Mouse (Mus musculus) G1E (cell line): ENCODE results near the gene Fthl17a. TPM values are rescaled to one million over a fixed set of nuclear protein-coding genes. Genes with fewer than 3 reads are reported as not detected.

Source experiments
- ATAC-seq: 2 replicates; pipeline ENCODE4 v1.8.0; 2016; ENCODE audit warnings: mild to moderate bottlenecking; ENCODE audit not compliant: insufficient number of reproducible peaks, poor library complexity, low FRiP score, severe bottlenecking; ENCODE audit errors: extremely low read depth
- DNase-seq: peaks from one replicate; pipeline ENCODE4 v3.0.0; 2012; ENCODE audit warnings: low spot score
- H3K27me3 ChIP-seq: 2 replicates; pipeline ENCODE4 v1.6.1; 2012; ENCODE audit warnings: mild to moderate bottlenecking, low read length, inconsistent platforms; ENCODE audit not compliant: insufficient read depth
- H3K36me3 ChIP-seq: replicated peaks from 2 replicates; pipeline ENCODE3; 2012; ENCODE audit warnings: mild to moderate bottlenecking, inconsistent platforms
- H3K4me1 ChIP-seq: 2 replicates; pipeline ENCODE4 v1.6.1; 2012; ENCODE audit warnings: low read depth, low read length, inconsistent platforms, mixed read lengths; ENCODE audit not compliant: insufficient read depth
- H3K4me3 ChIP-seq: 2 replicates; pipeline ENCODE4 v1.5.1; 2012; ENCODE audit warnings: low read depth, mild to moderate bottlenecking, inconsistent platforms, low read length, moderate library complexity, mixed read lengths
- H3K9me3 ChIP-seq: replicated peaks from 2 replicates; pipeline ENCODE4 v1.6.1; 2012; ENCODE audit warnings: inconsistent platforms
- CTCF ChIP-seq: IDR thresholded peaks from 2 replicates; pipeline ENCODE4 v1.5.1; 2012; ENCODE audit warnings: low read depth, low read length, inconsistent platforms, mixed read lengths
- GATA1 ChIP-seq: IDR thresholded peaks from 2 replicates; pipeline ENCODE4 v1.6.1; 2012; ENCODE audit warnings: borderline replicate concordance, low read length, inconsistent platforms, mixed read lengths
- GATA2 ChIP-seq: IDR thresholded peaks from 2 replicates; pipeline ENCODE4 v1.6.1; 2012; ENCODE audit warnings: low read depth, low read length, inconsistent platforms, borderline replicate concordance
- POLR2AphosphoS5 ChIP-seq: IDR thresholded peaks from 2 replicates; pipeline ENCODE4 v1.6.1; 2012; ENCODE audit warnings: low read depth, low read length, inconsistent platforms; ENCODE audit not compliant: insufficient replicate concordance
- TAL1 ChIP-seq: conservative IDR thresholded peaks from 2 replicates; pipeline ENCODE4 v1.6.1; 2012; ENCODE audit warnings: low read depth, low read length, inconsistent platforms, mixed read lengths
- polyA plus RNA-seq: library from polyadenylated mRNA; stranded (reverse); fragments of >175 nt; gene quantifications from 2 replicates; pipeline ENCODE4 v1.2.3, GENCODE M21; 2012
- total RNA-seq, 2 experiments: library from RNA; stranded (forward) in 1 of 2; stranded (reverse) in 1 of 2; fragments of 200-1000 nt in 1 of 2; fragments of >200 nt in 1 of 2; fragmentation: Nextera tagmentation in 1 of 2; gene quantifications; 2 replicates each; pipeline ENCODE4 v1.2.3; 2014 to 2017

Gene Fthl17a
- total and polyA plus RNA-seq, 3 experiments = not detected

- no peak for DNase-seq
- no peak overlapping the region for H3K4me3 ChIP-seq
- no peaks in the 10 kb centered on the region for H3K4me1 ChIP-seq
- ATAC-seq = no peak
- H3K27me3 ChIP-seq = no peaks in the 10 kb centered on the region
- no peak for TF ChIP-seq POLR2AphosphoS5
- no peak for TF ChIP-seq CTCF
- no peak for TF ChIP-seq GATA2
- no peak for TF ChIP-seq GATA1
- TF ChIP-seq TAL1 = no peak
- H3K36me3 ChIP-seq = no peaks in the 10 kb centered on the region
- no peaks in the 10 kb centered on the region for H3K9me3 ChIP-seq
These were observed 44.5 kb downstream of the Fthl17a start for GRCm38 (mm10) chrX:85294001-85294400.

- ATAC-seq = no peak
- H3K36me3 ChIP-seq = no peaks in the 10 kb centered on the region
These were observed 55.2 kb downstream of the Fthl17a start for GRCm38 (mm10) chrX:85304674-85305073.

DNA sequence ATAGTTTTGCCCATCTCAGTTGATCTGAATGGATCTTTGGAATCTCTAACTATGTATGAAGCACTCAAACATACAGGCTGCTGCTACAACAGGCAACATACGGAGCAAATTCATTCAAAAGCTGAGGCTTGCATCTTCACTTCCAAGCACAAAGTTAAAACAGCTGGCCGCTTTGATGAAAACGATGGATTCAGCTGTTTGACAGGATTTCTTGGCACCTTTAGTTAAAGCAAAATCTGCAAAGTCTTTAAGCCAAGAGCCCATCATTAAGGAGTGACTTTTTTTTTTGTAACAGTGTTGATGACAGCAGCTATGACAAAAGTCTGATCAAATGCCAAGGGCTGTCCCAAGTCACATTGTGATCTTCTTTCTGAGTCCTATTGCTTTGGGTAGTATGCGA is 69.1 kb downstream of the Fthl17a start:
- DNase-seq (no peak), ATAC-seq (no peak)
- Histone ChIP-seq H3K4me3 (no peak overlapping the region), H3K27me3 (no peaks in the 10 kb centered on the region), H3K9me3 (no peaks in the 10 kb centered on the region), H3K4me1 (no peaks in the 10 kb centered on the region), H3K36me3 (no peaks in the 10 kb centered on the region)
- TF ChIP-seq POLR2AphosphoS5 (no peak), GATA2 (no peak), GATA1 (no peak), TAL1 (no peak), CTCF (no peak)

More at GRCm38 (mm10) chrX:85304674-85305073, 55.2 kb downstream of the Fthl17a start:
- no peak for TF ChIP-seq GATA2
- no peak for TF ChIP-seq CTCF
- no peak for TF ChIP-seq GATA1
- no peak for TF ChIP-seq POLR2AphosphoS5
- no peak for TF ChIP-seq TAL1
- Histone ChIP-seq H3K4me1 (no peaks in the 10 kb centered on the region), H3K9me3 (no peaks in the 10 kb centered on the region), H3K27me3 (no peaks in the 10 kb centered on the region), H3K4me3 (no peak overlapping the region)
- DNase-seq = no peak

DNA sequence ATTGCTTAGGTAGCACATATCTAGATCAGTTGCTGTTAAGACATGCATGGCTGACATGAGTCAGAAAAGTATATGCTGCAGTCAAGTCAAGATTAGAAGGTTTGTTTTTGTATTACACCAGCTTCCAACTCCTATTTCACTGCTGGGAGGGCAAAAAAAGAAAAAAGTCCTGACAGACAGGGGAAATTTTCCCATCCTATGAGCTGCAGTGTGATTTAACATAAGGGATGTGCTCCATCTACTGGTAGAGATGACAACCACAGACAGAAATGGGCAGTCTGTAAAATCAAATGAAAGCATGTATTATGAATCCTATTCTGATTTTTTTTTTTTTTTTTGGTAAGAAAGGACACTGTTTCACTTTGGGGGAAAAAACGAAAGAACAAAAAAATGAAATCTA is 69.7 kb downstream of the Fthl17a start:
- TF ChIP-seq POLR2AphosphoS5 (no peak), TAL1 (no peak), GATA2 (no peak), CTCF (no peak), GATA1 (no peak)
- no peak for ATAC-seq
- Histone ChIP-seq H3K9me3 (no peaks in the 10 kb centered on the region), H3K4me1 (no peaks in the 10 kb centered on the region), H3K4me3 (no peak overlapping the region), H3K36me3 (no peaks in the 10 kb centered on the region), H3K27me3 (no peaks in the 10 kb centered on the region)
- DNase-seq = no peak
